Mouse (Mus musculus) CH12.LX (cell line): ENCODE data around the gene Gm49387.

Source experiments
- CHD2 ChIP-seq: IDR thresholded peaks from 2 replicates; pipeline ENCODE4 v1.6.1; 2011; ENCODE audit warnings: low read length, improper control_type of control experiment
- CTCF ChIP-seq, 2 experiments: IDR thresholded peaks in 1 of 2; conservative IDR thresholded peaks in 1 of 2; 2 replicates each; pipeline ENCODE4 v1.5.1; 2011 to 2012; ENCODE audit warnings: low read depth in 2 of 2, low read length in 2 of 2, improper control_type of control experiment in 1 of 2, inconsistent platforms in 1 of 2, mild to moderate bottlenecking in 1 of 2, moderate library complexity in 1 of 2
- EP300 ChIP-seq: IDR thresholded peaks from 2 replicates; pipeline ENCODE4 v1.6.1; 2011; ENCODE audit warnings: low read length, improper control_type of control experiment
- ETS1 ChIP-seq: conservative IDR thresholded peaks from 2 replicates; pipeline ENCODE4 v1.6.1; 2012; ENCODE audit warnings: low read depth, mild to moderate bottlenecking, inconsistent platforms, low read length, improper control_type of control experiment, moderate library complexity
- GABPA ChIP-seq: IDR thresholded peaks from 2 replicates; pipeline ENCODE4 v1.6.1; 2012; ENCODE audit warnings: low read depth, low read length, improper control_type of control experiment, inconsistent platforms; ENCODE audit not compliant: insufficient replicate concordance
- MXI1 ChIP-seq: IDR thresholded peaks from 2 replicates; pipeline ENCODE4 v1.6.1; 2011; ENCODE audit warnings: mild to moderate bottlenecking, low read depth, low read length, improper control_type of control experiment
- POLR2A ChIP-seq: IDR thresholded peaks from 2 replicates; pipeline ENCODE4 v1.6.1; 2011; ENCODE audit warnings: low read depth, mild to moderate bottlenecking, improper control_type of control experiment, low read length
- RCOR1 ChIP-seq: conservative IDR thresholded peaks from 2 replicates; pipeline ENCODE4 v1.6.1; 2012; ENCODE audit warnings: low read depth, mild to moderate bottlenecking, inconsistent platforms, low read length, improper control_type of control experiment
- SIN3A ChIP-seq: IDR thresholded peaks from 2 replicates; pipeline ENCODE4 v1.6.1; 2012; ENCODE audit warnings: low read length, improper control_type of control experiment, inconsistent platforms
- ZC3H11A ChIP-seq: IDR thresholded peaks from 2 replicates; pipeline ENCODE4 v1.6.1; 2012; ENCODE audit warnings: low read depth, mild to moderate bottlenecking, inconsistent platforms, low read length, improper control_type of control experiment

DNA sequence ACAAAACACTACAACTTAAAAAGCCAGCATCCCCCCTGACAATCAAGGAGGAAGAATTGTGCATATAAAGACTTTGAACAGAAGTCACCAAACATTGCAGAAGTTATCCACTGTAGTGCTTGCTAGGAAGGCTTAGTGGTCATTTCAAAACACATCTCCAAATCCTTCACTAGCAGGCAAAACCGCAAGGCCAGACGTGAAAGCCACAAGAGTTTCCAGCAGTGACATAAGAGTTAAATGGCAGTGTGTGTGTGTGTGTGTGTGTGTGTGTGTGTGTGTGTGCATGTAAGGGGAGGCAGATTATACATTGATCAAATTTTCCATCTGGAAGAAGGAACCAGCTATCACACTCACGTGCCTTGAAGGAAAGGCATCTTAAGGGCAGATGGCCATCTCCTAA, 22.7 kb downstream of the Gm49387 start:
- TF ChIP-seq CTCF (conservative IDR thresholded peaks at IDR 0.05 in 1 of 2, IDR thresholded peaks at IDR 0.05 in 1 of 2; ENCODE audit: low read depth in 2 of 2, low read length in 2 of 2) (no peak), ETS1 (no peak), SIN3A (no peak), GABPA (no peak), POLR2A (no peak), MXI1 (no peak), CHD2 (no peak), ZC3H11A (no peak), RCOR1 (no peak), EP300 (no peak)
